In genomic region chr7:145189342-145189741, GRCm38 (mm10) we compare ENCODE assay signal across 23 mouse cellular contexts. TPM values are rescaled to one million over a fixed set of nuclear protein-coding genes. Genes with fewer than 3 reads are reported as not detected.
DNase-seq lines count a peak whose midpoint lies in the region; ATAC-seq lines count a peak whose summit lies in the region.
"Had no signal": no experiment of that assay in that cellular context is flagged by ENCODE, and none has a peak within 500 bp of the region (broad histone marks: within the 10 kb centered on the region; RNA-seq: fewer than 3 reads in every experiment).

No protein-coding gene starts in this region.

- H3K9me3 ChIP-seq in forebrain, embryonic 10.5 days, result no peaks in the 10 kb centered on the region
- H3K9me3 ChIP-seq in forebrain, embryonic 15.5 days, result no peaks in the 10 kb centered on the region
- H3K9me3 ChIP-seq in kidney, embryonic 14.5 days (ENCODE audit: control insufficient read depth, low read length), result no peaks in the 10 kb centered on the region
- H3K9me3 ChIP-seq in kidney, embryonic 16.5 days (ENCODE audit: low read length), result no peaks in the 10 kb centered on the region
- no peaks in the 10 kb centered on the region for H3K9me3 ChIP-seq in embryonic facial prominence, embryonic 14.5 days (ENCODE audit: control insufficient read depth, low read length)
- H3K9me3 ChIP-seq: embryonic facial prominence, embryonic 12.5 days; heart, embryonic 10.5 days; intestine, embryonic 15.5 days had no signal

- no peak overlapping the region for H3K4me2 ChIP-seq in forebrain, embryonic 15.5 days (replicated peaks)
- H3K4me2 ChIP-seq in kidney, embryonic 14.5 days (replicated peaks; ENCODE audit: low read depth, low read length), result no peak overlapping the region
- H3K4me2 ChIP-seq in kidney, embryonic 16.5 days (replicated peaks; ENCODE audit: low read depth, low read length), result no peak overlapping the region
- no peak overlapping the region for H3K4me2 ChIP-seq in embryonic facial prominence, embryonic 14.5 days (ENCODE audit: low read depth, low read length)
- H3K4me2 ChIP-seq: embryonic facial prominence, embryonic 12.5 days; intestine, embryonic 15.5 days had no signal

- DNase-seq in forebrain, embryonic 10.5 days (ENCODE audit: extremely low spot score, low spot score), result no peak
- peak; percentile 80 for DNase-seq in MN1 (ENCODE audit: low spot score)
- no peak for DNase-seq in embryonic facial prominence, embryonic 14.5 days (ENCODE audit: low spot score)
- DNase-seq in heart, adult 8-10 months (ENCODE audit: low spot score), result no peak
- DNase-seq: adrenal gland, adult 8-10 months; adrenal gland, postnatal 36 days; cerebellum, adult 2 months; cerebellum, postnatal 10 days; gastrocnemius, postnatal 36 days; heart, adult 11 months; heart, postnatal 10 days; heart, postnatal 4 days; kidney, adult 2 months had no signal

- 0 out of 2 replicates have a peak overlapping the region, but pooled peaks have one; percentile 21 for H3K27ac ChIP-seq in forebrain, embryonic 10.5 days
- no peak overlapping the region for H3K27ac ChIP-seq in forebrain, embryonic 15.5 days (replicated peaks)
- no peak overlapping the region for H3K27ac ChIP-seq in kidney, embryonic 14.5 days (ENCODE audit: low read depth, low read length)
- H3K27ac ChIP-seq in kidney, embryonic 16.5 days (ENCODE audit: low read length), result no peak overlapping the region
- H3K27ac ChIP-seq in embryonic facial prominence, embryonic 14.5 days (replicated peaks; ENCODE audit: low read depth, low read length), result no peak overlapping the region
- H3K27ac ChIP-seq: heart, embryonic 10.5 days; intestine, embryonic 15.5 days had no signal

- H3K9ac ChIP-seq in forebrain, embryonic 15.5 days (replicated peaks), result no peak overlapping the region
- no peak overlapping the region for H3K9ac ChIP-seq in kidney, embryonic 14.5 days (ENCODE audit: low read depth, low read length)
- no peak overlapping the region for H3K9ac ChIP-seq in kidney, embryonic 16.5 days (replicated peaks; ENCODE audit: low read length)
- no peak overlapping the region for H3K9ac ChIP-seq in embryonic facial prominence, embryonic 14.5 days (ENCODE audit: low read depth, low read length)
- H3K9ac ChIP-seq: embryonic facial prominence, embryonic 12.5 days; intestine, embryonic 15.5 days had no signal

- no peaks in the 10 kb centered on the region for H3K36me3 ChIP-seq in forebrain, embryonic 10.5 days (replicated peaks)
- no peaks in the 10 kb centered on the region for H3K36me3 ChIP-seq in forebrain, embryonic 15.5 days
- H3K36me3 ChIP-seq in kidney, embryonic 14.5 days (ENCODE audit: control insufficient read depth, insufficient read depth, low read length), result no peaks in the 10 kb centered on the region
- H3K36me3 ChIP-seq in kidney, embryonic 16.5 days (ENCODE audit: insufficient read depth, low read length), result no peaks in the 10 kb centered on the region
- no peaks in the 10 kb centered on the region for H3K36me3 ChIP-seq in embryonic facial prominence, embryonic 14.5 days (ENCODE audit: control insufficient read depth, insufficient read depth, low read length)
- H3K36me3 ChIP-seq: embryonic facial prominence, embryonic 12.5 days; heart, embryonic 10.5 days; intestine, embryonic 15.5 days had no signal

- H3K27me3 ChIP-seq in forebrain, embryonic 10.5 days (ENCODE audit: poor library complexity, severe bottlenecking), result 0 out of 2 replicates have a peak, but pooled peaks cover 5% of the 10 kb centered on the region
- no peaks in the 10 kb centered on the region for H3K27me3 ChIP-seq in forebrain, embryonic 15.5 days
- no peaks in the 10 kb centered on the region for H3K27me3 ChIP-seq in kidney, embryonic 14.5 days (ENCODE audit: control insufficient read depth, insufficient read depth, low read length)
- no peaks in the 10 kb centered on the region for H3K27me3 ChIP-seq in kidney, embryonic 16.5 days (ENCODE audit: insufficient read depth, low read length)
- H3K27me3 ChIP-seq in embryonic facial prominence, embryonic 14.5 days (replicated peaks; ENCODE audit: control insufficient read depth, insufficient read depth, low read length), result no peaks in the 10 kb centered on the region
- H3K27me3 ChIP-seq: embryonic facial prominence, embryonic 12.5 days; intestine, embryonic 15.5 days had no signal

- no peak overlapping the region for H3K4me3 ChIP-seq in forebrain, embryonic 10.5 days
- H3K4me3 ChIP-seq in forebrain, embryonic 15.5 days, result no peak overlapping the region
- no peak overlapping the region for H3K4me3 ChIP-seq in kidney, embryonic 14.5 days (ENCODE audit: low read length)
- no peak overlapping the region for H3K4me3 ChIP-seq in kidney, embryonic 16.5 days (ENCODE audit: low read length)
- no peak overlapping the region for H3K4me3 ChIP-seq in embryonic facial prominence, embryonic 14.5 days (ENCODE audit: low read depth, low read length)
- H3K4me3 ChIP-seq: embryonic facial prominence, embryonic 12.5 days; heart, embryonic 10.5 days; intestine, embryonic 15.5 days had no signal

- H3K4me1 ChIP-seq in forebrain, embryonic 10.5 days, result peaks cover 8% of the 10 kb centered on the region
- peaks cover 6% of the 10 kb centered on the region for H3K4me1 ChIP-seq in forebrain, embryonic 15.5 days
- H3K4me1 ChIP-seq in kidney, embryonic 14.5 days (ENCODE audit: control insufficient read depth, insufficient read depth, low read length), result peaks cover 3% of the 10 kb centered on the region; the same call in 1 of the 2 replicates
- peaks cover 7% of the 10 kb centered on the region for H3K4me1 ChIP-seq in kidney, embryonic 16.5 days (ENCODE audit: insufficient read depth, low read length)
- H3K4me1 ChIP-seq in embryonic facial prominence, embryonic 14.5 days (ENCODE audit: control insufficient read depth, insufficient read depth, low read length), result peaks cover 6% of the 10 kb centered on the region

- ATAC-seq in forebrain, embryonic 15.5 days (replicated peaks), result no peak
- ATAC-seq in kidney, embryonic 14.5 days (ENCODE audit: low FRiP score, low TSS enrichment), result peak; percentile 12; the same call in 1 of the 2 replicates
- ATAC-seq in kidney, embryonic 16.5 days (ENCODE audit: low FRiP score, low TSS enrichment), result no peak
- ATAC-seq in embryonic facial prominence, embryonic 14.5 days (ENCODE audit: low read depth), result peak; percentile 74; the same call in 1 of the 2 replicates
- no peak for ATAC-seq in erythroblast, adult 5-6 weeks (replicated peaks; ENCODE audit: low FRiP score, poor library complexity, severe bottlenecking)
- ATAC-seq: forebrain, embryonic 14.5 days; intestine, embryonic 15.5 days had no signal

- WGBS in forebrain, embryonic 10.5 days, result 70% methylated on average over 8 of the region's 8 CpGs
- 51% methylated on average over 8 of the region's 8 CpGs for WGBS in forebrain, embryonic 15.5 days
- 63% methylated on average over 8 of the region's 8 CpGs for WGBS in kidney, embryonic 14.5 days
- 54% methylated on average over 8 of the region's 8 CpGs for WGBS in kidney, embryonic 16.5 days
- 24% methylated on average over 8 of the region's 8 CpGs for WGBS in embryonic facial prominence, embryonic 14.5 days

RNA-seq across cellular contexts. Expression of gene 1810010D01Rik, which starts 18.6 kb away (rescaled TPM):
- 0.16 and 0.31 TPM in 2 replicates for polyA plus RNA-seq in forebrain, embryonic 10.5 days (2016; fragmentation: Nextera tagmentation; extraction: Ambion mirVana)
- polyA plus RNA-seq in forebrain, embryonic 15.5 days (2015; fragmentation: Nextera tagmentation; extraction: Ambion mirVana), result 0.34 TPM in 1 of 2 replicates, not detected in the other
- 0.46 TPM in 1 of 2 replicates, not detected in the other for polyA plus RNA-seq in kidney, embryonic 14.5 days (2014; fragmentation: Nextera tagmentation; extraction: Ambion mirVana)
- polyA plus RNA-seq in kidney, embryonic 16.5 days (2015; fragmentation: Nextera tagmentation; extraction: Ambion mirVana), result 0.27 and 0.30 TPM in 2 replicates
- not detected in 2 replicates for polyA plus RNA-seq in embryonic facial prominence, embryonic 14.5 days (2014; fragmentation: Nextera tagmentation; extraction: Ambion mirVana)
- 1 to 10 TPM in 1 of 4 experiments, not detected in 3; 1.1 TPM for total RNA-seq in heart, adult 8-10 months (2022)
- total RNA-seq in erythroblast, adult 5-6 weeks (2015; ENCODE audit: low replicate concordance), result not detected in 2 replicates
- not detected in 2 replicates for total RNA-seq in erythroblast, adult 5-6 weeks (2017; ENCODE audit: low replicate concordance)
- total RNA-seq: gastrocnemius, adult 8-10 months; gastrocnemius, postnatal 36 days; heart, postnatal 10 days had no signal
- polyA plus RNA-seq: embryonic facial prominence, embryonic 12.5 days; forebrain, embryonic 14.5 days; heart, embryonic 14.5 days had no signal

Comparison
In these comparisons a context has a peak if more than half of its experiments do, and no peak if none do; other contexts are left out.
1. ATAC-seq: peak in kidney, embryonic 14.5 days (single experiment) and embryonic facial prominence, embryonic 14.5 days (single experiment); none in forebrain, embryonic 15.5 days (single experiment), kidney, embryonic 16.5 days (single experiment) and erythroblast, adult 5-6 weeks (single experiment).